Mouse (Mus musculus) erythroblast, embryonic 14.5 days (primary cell): Measurements from ENCODE around the gene Gpt2.

Experiments used
- GATA1 ChIP-seq: IDR thresholded peaks from 2 replicates; pipeline ENCODE4 v1.6.1; 2012; ENCODE audit warnings: low read length, inconsistent platforms, mixed read lengths
- TAL1 ChIP-seq: IDR thresholded peaks from 3 replicates; pipeline ENCODE4 v1.6.1; 2012; ENCODE audit warnings: low read length, inconsistent platforms, mixed read lengths

- TF ChIP-seq TAL1, result no peak
- TF ChIP-seq GATA1, result no peak
These were observed 65.2 kb downstream of the Gpt2 start for GRCm38 (mm10) chr8:85557601-85557986.
